Comparison of ENCODE assay signal across 12 mouse cellular contexts in genomic region chr10:11212003-11212402, GRCm38 (mm10).
A peak's percentile ranks its signal among the peaks of the same experiment; 100 is the strongest.
DNase-seq lines count a peak whose midpoint lies in the region; ATAC-seq and TF ChIP-seq lines count a peak whose summit lies in the region.
"Had no signal": no experiment of that assay in that cellular context is flagged by ENCODE, and none has a peak within 500 bp of the region (broad histone marks: within the 10 kb centered on the region; RNA-seq: fewer than 3 reads in every experiment).

No protein-coding gene starts in this region.

- peak; percentile 21 for DNase-seq in gastrocnemius, adult 2 months
- no peak for DNase-seq in gastrocnemius, adult 18-20 months (ENCODE audit: low spot score)
- no peak for DNase-seq in left cerebral cortex, adult 2 months (ENCODE audit: extremely low spot score in 1 of 2, low spot score in 2 of 2)
- DNase-seq in left cerebral cortex, postnatal 36 days (ENCODE audit: low spot score in 2 of 2): no peak
- DNase-seq in Muller cell, postnatal 12 days (ENCODE audit: inconsistent ontology term): peak; percentile 18
- peak; percentile 26 for DNase-seq in lung, postnatal 14 days
- no peak for DNase-seq in urinary bladder, postnatal 10 days (ENCODE audit: low spot score)
- DNase-seq: cerebellum, adult 8-10 months had no signal

- H3K9me3 ChIP-seq in intestine, embryonic 16.5 days (ENCODE audit: control insufficient read depth, low read length): no peaks in the 10 kb centered on the region
- H3K9me3 ChIP-seq: embryonic facial prominence, embryonic 12.5 days; lung, embryonic 15.5 days had no signal

- TF ChIP-seq CTCF in gastrocnemius, adult 2 months (IDR thresholded peaks at IDR 0.05): peak; percentile 49
- peak; percentile 26 for TF ChIP-seq CTCF in left cerebral cortex, adult 2 months (IDR thresholded peaks at IDR 0.05)

- intact Hi-C loops in gastrocnemius, adult 2 months (cut with DNase I): loop anchor here (5.0 kb wide), 1 partner anchor 70 kb away; the partner anchor contains the start of gene Fbxo30
- intact Hi-C loops in left cerebral cortex, adult 2 months (cut with DNase I): loop anchor here (5.0 kb wide), 1 partner anchor 70 kb away; the partner anchor contains the start of gene Fbxo30
- intact Hi-C loops in left cerebral cortex, postnatal 36 days (cut with DNase I): no loop called here

- no peaks in the 10 kb centered on the region for H3K27me3 ChIP-seq in intestine, embryonic 16.5 days (replicated peaks; ENCODE audit: control insufficient read depth, insufficient read depth, low read length)
- H3K27me3 ChIP-seq: embryonic facial prominence, embryonic 12.5 days; lung, embryonic 15.5 days had no signal

- 0 out of 2 replicates have a peak, but pooled peaks cover 4% of the 10 kb centered on the region for H3K36me3 ChIP-seq in intestine, embryonic 16.5 days (ENCODE audit: control insufficient read depth, insufficient read depth, low read length)

- ATAC-seq in intestine, embryonic 16.5 days: no peak
- ATAC-seq: forebrain, embryonic 14.5 days had no signal

- no peaks in the 10 kb centered on the region for H3K4me1 ChIP-seq in intestine, embryonic 16.5 days (ENCODE audit: control insufficient read depth, insufficient read depth, low read length)
- H3K4me1 ChIP-seq: embryonic facial prominence, embryonic 12.5 days; lung, embryonic 15.5 days had no signal

- no peak overlapping the region for H3K4me2 ChIP-seq in intestine, embryonic 16.5 days (ENCODE audit: low read depth, low read length)
- H3K4me2 ChIP-seq: embryonic facial prominence, embryonic 12.5 days; lung, embryonic 15.5 days had no signal

- no peak overlapping the region for H3K27ac ChIP-seq in gastrocnemius, adult 2 months
- H3K27ac ChIP-seq in left cerebral cortex, adult 2 months: no peak overlapping the region
- no peak overlapping the region for H3K27ac ChIP-seq in intestine, embryonic 16.5 days (ENCODE audit: low read length)
- H3K27ac ChIP-seq: embryonic facial prominence, embryonic 12.5 days; lung, embryonic 15.5 days had no signal

- H3K9ac ChIP-seq in intestine, embryonic 16.5 days (ENCODE audit: low read depth, low read length): no peak overlapping the region
- H3K9ac ChIP-seq: embryonic facial prominence, embryonic 12.5 days; lung, embryonic 15.5 days had no signal

- H3K4me3 ChIP-seq in gastrocnemius, adult 2 months: no peak overlapping the region
- no peak overlapping the region for H3K4me3 ChIP-seq in left cerebral cortex, adult 2 months
- no peak overlapping the region for H3K4me3 ChIP-seq in intestine, embryonic 16.5 days (ENCODE audit: low read length)
- H3K4me3 ChIP-seq: embryonic facial prominence, embryonic 12.5 days; lung, embryonic 15.5 days had no signal

- WGBS in intestine, embryonic 16.5 days: 85% methylated on average over 4 of the region's 4 CpGs

Comparison
In these comparisons a context has a peak if more than half of its experiments do, and no peak if none do; other contexts are left out.
1. DNase-seq: peak in gastrocnemius, adult 2 months (single experiment), Muller cell, postnatal 12 days (single experiment) and lung, postnatal 14 days (single experiment); none in gastrocnemius, adult 18-20 months (single experiment), left cerebral cortex, adult 2 months (0 of 2), left cerebral cortex, postnatal 36 days (0 of 2) and urinary bladder, postnatal 10 days (single experiment).